Mouse (Mus musculus) layer of hippocampus, adult 2 months (tissue): ENCODE data around the gene Aacs. TPM values are rescaled to one million over a fixed set of nuclear protein-coding genes. Genes with fewer than 3 reads are reported as not detected.

Experiments
- DNase-seq, 2 experiments: peaks; one replicate each; pipeline ENCODE4 v3.0.0; 2022; ENCODE audit warnings: low spot score in 2 of 2
- H3K27ac ChIP-seq: fragments of 200-600 bp; 2 replicates; pipeline ENCODE4 v1.8.1; 2022
- H3K4me3 ChIP-seq: fragments of 200-600 bp; 2 replicates; pipeline ENCODE4 v1.8.1; 2022; ENCODE audit warnings: mild to moderate bottlenecking
- CTCF ChIP-seq: fragments of 200-600 bp; conservative IDR thresholded peaks from 2 replicates; pipeline ENCODE4 v1.8.1; 2022; ENCODE audit warnings: antibody characterized with exemption, mild to moderate bottlenecking, moderate library complexity
- total RNA-seq, 2 experiments: library from RNA; stranded (reverse); gene quantifications; 2 replicates each; pipeline ENCODE4 v1.2.3; 2021

Gene Aacs
- total RNA-seq, 2 experiments from 2014 or later = 48.1 to 55.5 TPM

DNA sequence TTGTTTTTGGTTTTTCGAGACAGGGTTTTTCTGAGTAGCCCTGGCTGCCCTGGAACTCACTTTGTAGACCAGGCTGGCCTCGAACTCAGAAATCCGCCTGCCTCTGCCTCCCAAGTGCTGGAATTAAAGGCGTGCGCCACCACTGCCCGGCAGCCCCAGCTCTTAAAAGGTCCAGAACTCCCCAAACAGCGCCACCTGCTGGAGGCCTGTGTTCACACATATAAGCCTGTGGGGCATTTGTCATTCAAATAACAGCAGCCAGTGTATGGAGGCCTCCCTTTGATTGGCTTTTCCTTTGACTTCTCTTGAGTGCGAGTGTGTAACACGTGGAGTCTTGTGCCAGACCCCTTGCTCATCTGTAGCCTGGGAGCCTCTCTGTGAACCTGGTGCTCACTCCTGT lies 32.0 kb downstream of the Aacs start:
- peak; percentile 66 for TF ChIP-seq CTCF
- DNase-seq = no peak
- H3K27ac ChIP-seq = no peak overlapping the region
- H3K4me3 ChIP-seq = no peak overlapping the region

DNA sequence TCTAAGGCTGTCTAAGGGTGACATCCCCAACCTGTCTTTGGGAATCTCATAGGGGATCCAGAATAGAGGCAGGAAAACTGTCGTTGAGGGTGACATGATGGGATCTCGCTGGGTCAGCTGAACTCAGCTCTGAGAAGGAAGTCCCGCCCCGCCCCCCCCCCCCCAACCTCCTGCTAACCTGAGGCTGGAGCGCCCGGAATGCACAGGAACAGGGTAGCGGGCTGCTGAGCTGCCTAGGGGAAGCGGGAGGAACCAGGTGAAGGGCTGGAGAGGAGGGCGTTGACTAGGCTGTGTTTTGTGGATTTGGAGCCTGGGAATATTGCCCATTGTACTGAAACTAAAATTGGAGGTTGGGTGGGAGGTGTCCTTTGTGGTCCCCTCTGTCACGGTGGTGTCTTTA lies 32.4 kb downstream of the Aacs start:
- no peak for DNase-seq
- TF ChIP-seq CTCF = no peak
- Histone ChIP-seq H3K4me3 (no peak overlapping the region), H3K27ac (no peak overlapping the region)

DNA sequence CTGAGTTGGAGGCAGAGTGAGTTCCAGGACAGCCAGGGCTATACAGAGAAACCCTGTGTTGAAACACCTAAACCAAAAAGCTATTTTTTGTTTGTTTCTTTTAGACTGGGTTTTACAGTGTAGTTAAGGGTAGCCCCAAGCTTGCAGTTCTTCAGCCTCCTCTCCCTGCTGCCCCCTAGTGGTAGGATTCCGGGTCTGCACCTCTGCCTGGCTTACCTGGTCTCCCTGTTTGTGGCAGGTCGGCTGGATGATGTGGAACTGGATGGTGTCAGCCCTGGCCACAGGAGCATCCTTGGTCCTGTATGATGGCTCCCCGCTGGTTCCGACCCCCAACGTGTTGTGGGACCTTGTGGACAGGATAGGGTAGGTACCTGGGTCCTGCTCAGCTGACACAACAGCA lies 33.9 kb downstream of the Aacs start:
- DNase-seq = peak in 1 of 2 experiments; percentile 80
- peak; percentile 88 for TF ChIP-seq CTCF
- no peak overlapping the region for H3K4me3 ChIP-seq
- H3K27ac ChIP-seq = no peak overlapping the region

DNA sequence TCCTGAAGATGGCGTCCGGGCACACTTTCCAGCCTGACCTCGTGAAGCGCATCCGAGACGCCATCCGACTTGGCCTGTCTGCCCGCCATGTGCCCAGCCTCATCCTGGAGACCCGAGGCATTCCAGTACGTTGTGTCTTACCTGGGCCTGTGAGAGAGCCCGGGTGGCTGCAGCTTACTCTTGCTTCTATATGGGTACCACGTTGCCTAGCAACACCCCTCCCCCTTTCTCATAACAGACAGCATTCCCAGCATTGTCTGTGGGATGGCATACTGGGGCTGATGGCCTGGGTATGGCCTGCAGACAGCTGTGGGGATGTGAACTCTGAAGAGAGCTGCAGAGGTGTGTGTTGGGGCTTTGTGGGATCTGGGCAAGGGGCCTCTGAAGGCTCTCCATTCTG lies 39.4 kb downstream of the Aacs start:
- no peak for DNase-seq
- no peak for TF ChIP-seq CTCF
- Histone ChIP-seq H3K4me3 (no peak overlapping the region), H3K27ac (no peak overlapping the region; the same call in 1 of the 2 replicates)

DNA sequence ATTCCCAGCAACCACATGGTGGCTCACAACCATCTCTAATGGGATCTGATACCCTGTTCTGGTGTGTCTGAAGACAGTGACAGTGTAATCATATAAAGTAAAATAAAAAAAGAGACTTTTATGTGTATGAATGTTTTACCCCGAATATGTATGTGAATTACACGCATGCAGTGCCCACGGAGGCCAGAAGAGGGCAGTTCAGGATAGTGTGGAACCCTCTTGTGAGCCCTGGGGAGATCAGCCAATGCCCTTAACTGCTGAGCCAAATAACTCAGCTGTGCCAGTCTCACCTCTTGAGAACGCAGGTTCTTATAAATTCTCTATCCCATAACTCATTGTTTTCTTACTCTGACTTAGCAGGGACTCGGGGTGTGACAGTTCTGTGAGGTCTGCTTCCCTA lies 43.0 kb downstream of the Aacs start:
- peak; percentile 84 for TF ChIP-seq CTCF
- Histone ChIP-seq H3K4me3 (no peak overlapping the region), H3K27ac (no peak overlapping the region; the same call in 1 of the 2 replicates)
- DNase-seq = peak in 1 of 2 experiments; percentile 61

DNA sequence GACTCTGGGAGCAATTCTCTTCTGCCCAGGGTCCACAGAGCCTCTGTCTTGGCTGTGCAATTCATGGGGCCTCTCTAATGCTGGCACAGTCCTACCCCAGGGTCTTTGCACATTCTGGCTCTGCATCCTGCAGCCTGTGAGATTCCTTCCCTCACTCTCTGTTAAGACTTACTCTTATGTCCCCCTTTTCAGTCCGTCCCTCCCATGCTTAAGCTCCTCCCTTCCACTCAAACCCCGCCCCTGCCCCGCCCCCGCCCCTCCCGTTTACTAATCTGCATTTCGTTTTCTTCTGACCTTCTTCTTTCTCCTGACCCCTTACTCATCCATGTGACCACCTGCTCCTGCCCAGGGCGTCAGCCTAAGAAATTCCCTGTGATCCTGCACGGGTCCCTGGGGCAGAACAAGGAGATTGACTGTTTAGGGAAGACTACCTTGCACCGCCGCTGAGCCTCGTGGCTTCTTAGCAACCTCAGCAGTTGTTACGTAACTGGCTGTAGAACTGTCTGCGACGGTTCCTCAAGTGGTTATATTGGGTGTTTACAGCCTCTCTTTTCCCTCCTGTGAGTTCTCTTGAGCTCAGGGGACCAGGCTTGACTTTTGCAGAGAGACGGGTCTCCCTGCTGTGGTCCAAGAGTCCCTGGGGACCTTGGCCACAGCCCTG lies 45.4 kb downstream of the Aacs start:
- TF ChIP-seq CTCF = peak; percentile 23; the same call in 1 of the 2 replicates
- DNase-seq = no peak
- Histone ChIP-seq H3K4me3 (peak overlapping the region; percentile 28; the same call in 1 of the 2 replicates), H3K27ac (peak overlapping the region; percentile 71)

DNA sequence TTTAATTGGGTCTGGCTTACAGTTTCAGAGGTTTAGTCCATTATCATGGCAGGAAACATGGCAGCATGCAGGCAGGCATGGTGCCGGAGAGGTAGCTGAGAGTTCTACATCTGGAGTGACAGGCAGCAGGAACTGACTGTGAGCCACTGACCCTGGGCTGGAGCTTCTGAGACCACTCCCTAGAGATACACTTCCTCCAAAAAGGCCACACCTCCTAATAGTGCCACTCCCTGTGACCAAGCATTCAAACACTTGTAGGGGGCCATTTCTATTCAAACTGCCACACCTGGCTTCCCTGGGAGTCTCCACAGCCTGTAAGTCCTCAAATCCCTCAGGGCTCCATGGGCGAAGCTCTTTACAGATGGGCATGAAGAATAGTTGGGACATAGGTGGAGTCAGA lies 47.7 kb downstream of the Aacs start:
- TF ChIP-seq CTCF = no peak
- Histone ChIP-seq H3K27ac (no peak overlapping the region), H3K4me3 (no peak overlapping the region)
- no peak for DNase-seq

DNA sequence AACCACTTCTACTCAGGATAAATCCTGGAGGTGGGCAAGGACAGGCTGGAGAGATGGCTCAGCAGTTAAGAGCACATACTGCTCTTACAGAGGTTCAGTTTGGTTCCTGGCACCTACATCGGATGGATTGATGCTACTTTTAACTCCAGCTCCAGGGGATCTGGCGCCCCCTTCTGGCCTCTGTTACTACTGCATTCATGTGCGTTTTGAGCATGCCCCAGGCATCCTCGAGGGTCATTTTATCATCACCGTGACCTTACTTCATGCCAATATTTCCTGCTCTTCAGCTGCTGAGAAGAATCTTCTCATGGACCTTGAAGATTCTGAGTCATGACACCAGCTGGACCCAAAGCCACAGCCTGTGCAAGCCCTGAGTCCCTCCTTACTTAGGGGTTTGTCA lies 49.9 kb downstream of the Aacs start:
- Histone ChIP-seq H3K27ac (no peak overlapping the region), H3K4me3 (no peak overlapping the region)
- peak; percentile 76 for TF ChIP-seq CTCF
- DNase-seq = no peak

DNA sequence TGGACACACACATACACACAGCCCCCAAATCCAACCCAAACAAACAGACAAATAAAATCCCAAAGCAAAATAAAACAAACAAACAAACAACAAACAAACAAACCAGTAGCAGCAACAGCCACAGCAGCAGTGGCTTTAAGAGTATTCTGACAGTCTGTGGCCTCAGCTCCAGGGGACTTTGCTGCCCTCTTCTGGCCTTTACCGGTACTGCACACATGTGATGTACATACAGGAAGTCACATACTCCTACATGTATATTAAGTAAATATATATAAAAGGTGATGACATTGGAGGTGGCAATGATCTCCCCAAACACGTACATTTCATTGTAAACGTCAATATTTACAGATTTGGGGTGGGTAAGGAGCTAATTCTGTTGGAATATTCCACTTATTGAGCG lies 50.9 kb downstream of the Aacs start:
- no peak for DNase-seq
- Histone ChIP-seq H3K4me3 (no peak overlapping the region), H3K27ac (no peak overlapping the region)
- peak; percentile 78 for TF ChIP-seq CTCF

DNA sequence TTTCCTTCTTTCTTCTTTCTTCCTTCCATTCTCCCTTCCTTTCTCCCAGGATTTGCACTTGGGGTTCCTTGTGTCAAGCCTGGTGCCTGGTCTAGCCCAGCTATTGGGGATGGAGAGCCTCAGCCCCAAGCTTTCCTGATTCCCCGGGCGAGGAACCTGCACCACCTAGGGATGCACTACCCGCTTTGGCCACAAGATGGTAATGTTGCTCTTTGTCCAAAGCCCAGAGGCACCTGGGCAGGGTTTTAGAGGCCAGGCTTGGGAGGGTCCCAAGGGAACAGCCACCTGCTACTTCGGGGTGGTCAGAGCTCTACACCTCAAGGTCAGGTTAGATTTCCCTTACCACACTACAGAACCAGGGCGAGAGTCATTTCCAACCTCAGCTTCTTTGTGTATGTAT lies 53.5 kb downstream of the Aacs start:
- peak in 1 of 2 experiments; percentile 92 for DNase-seq
- Histone ChIP-seq H3K27ac (no peak overlapping the region), H3K4me3 (no peak overlapping the region)
- peak; percentile 99 for TF ChIP-seq CTCF

DNA sequence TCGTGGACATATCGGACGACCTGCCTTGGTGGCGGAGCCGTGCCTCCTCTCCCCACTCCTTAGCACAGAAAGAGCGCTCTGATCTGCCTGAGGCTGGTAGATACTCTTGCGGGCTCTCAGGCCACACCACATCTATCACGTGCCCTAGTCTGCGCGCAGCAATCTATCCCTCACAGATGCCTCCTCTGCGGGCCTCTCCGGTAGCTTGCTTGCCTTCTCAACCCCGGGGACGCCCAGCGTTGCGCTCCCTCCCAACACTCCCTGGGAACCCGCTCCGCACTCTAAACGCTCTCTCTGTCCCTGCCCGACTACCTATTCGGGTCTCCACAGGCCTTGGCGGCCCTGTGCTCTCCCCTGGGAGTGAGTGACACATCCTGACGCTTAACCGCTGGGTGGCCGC lies 56.0 kb downstream of the Aacs start, which contains the start of gene Tmem132b:
Tmem132b (plus strand) TSS at position 141 of the 400 bp plus-strand sequence.
- peak within 1 kb of the TSS; percentile 86 for H3K4me3 ChIP-seq
- 0 out of 2 replicates have a peak, but pooled peaks have one; percentile 16 for TF ChIP-seq CTCF
- H3K27ac ChIP-seq = peak within 1 kb of the TSS; percentile 99
- peak in 1 of 2 experiments; percentile 47 for DNase-seq

DNA sequence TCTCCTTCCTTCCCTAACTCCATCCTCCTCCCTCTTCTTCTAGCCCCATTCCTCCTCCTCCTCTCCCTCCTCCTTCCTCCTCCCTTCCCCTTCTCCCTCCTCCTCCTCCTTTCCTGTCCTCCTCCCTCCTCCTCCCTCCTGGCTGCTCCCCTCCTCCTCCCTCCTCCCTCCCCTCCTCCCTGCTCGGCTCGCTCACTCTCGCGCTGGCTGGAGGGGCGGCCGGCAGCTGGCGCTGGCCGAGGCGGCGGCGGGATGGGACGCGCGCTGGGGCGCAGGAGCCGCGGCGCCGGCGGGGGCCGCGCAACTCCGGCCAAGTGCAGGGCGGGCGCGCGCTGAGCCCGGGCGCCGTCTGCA lies 56.6 kb downstream of the Aacs start:
- 0 out of 2 replicates have a peak, but pooled peaks have one; percentile 1 for TF ChIP-seq CTCF
- H3K27ac ChIP-seq = peak overlapping the region; percentile 99
- H3K4me3 ChIP-seq = peak overlapping the region; percentile 86
- DNase-seq = peak; percentile 72

DNA sequence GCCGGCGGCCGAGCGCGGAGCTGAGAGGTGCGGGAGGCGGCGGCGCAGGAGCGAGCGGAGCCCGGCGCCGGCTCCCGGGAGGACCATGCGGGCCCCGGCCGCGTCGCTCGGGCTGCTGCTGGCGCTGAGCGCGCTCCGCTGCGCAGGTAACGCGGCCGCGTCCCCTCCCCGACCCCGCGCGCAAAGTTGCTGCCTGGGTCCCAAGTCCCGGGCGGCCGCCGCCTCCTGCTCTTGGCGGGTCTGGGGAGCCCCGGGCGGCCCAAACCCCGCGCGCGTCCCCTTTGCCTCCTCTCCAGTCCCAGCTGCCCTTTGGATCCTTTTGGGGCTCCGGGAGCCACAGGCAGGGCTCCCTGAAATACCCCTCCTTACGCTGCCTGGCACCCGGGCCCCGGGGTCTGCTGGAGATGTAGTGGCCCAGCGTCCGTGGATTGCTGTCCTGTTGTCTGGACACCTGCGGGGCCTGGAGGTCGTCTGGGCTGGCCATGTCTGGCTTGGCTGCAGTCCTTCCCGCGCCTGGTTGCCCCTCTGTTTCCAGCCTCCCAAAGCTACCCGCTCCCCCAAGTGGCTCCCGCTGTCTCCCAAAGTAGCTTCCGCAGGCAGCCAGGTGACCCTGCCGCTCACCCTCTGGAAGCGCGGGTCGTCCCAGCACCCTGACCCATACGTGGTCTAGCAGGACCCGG lies 57.1 kb downstream of the Aacs start:
- no peak for DNase-seq
- Histone ChIP-seq H3K27ac (peak overlapping the region; percentile 99), H3K4me3 (peak overlapping the region; percentile 86)
- no peak for TF ChIP-seq CTCF
